Mouse (Mus musculus) midbrain, embryonic 16.5 days (tissue): Measurements from ENCODE around the gene Adgrg4. TPM values are rescaled to one million over a fixed set of nuclear protein-coding genes. Genes with fewer than 3 reads are reported as not detected.
A peak's percentile ranks its signal among the peaks of the same experiment; 100 is the strongest.

Experiments used
- ATAC-seq: fragments of 200-750 bp; cut with Nextera tagmentation; 2 replicates; pipeline ENCODE4 v1.8.0; 2017; ENCODE audit warnings: moderate TSS enrichment
- H3K27ac ChIP-seq: fragments of 300-500 bp; sonication (generic); 2 replicates; pipeline ENCODE4 v1.5.1; 2014; ENCODE audit warnings: mild to moderate bottlenecking, low read length, mixed read lengths
- H3K27me3 ChIP-seq: fragments of 300-500 bp; sonication (generic); 2 replicates; pipeline ENCODE4 v1.6.1; 2014; ENCODE audit warnings: low read depth, low read length, mixed read lengths; ENCODE audit not compliant: control insufficient read depth, insufficient read depth
- H3K36me3 ChIP-seq: fragments of 300-500 bp; sonication (generic); 2 replicates; pipeline ENCODE4 v1.6.1; 2014; ENCODE audit warnings: mild to moderate bottlenecking, low read length, moderate library complexity, mixed read lengths; ENCODE audit not compliant: control insufficient read depth, insufficient read depth
- H3K4me1 ChIP-seq: fragments of 300-500 bp; sonication (generic); 2 replicates; pipeline ENCODE4 v1.6.1; 2014; ENCODE audit warnings: mild to moderate bottlenecking, low read length, mixed read lengths; ENCODE audit not compliant: control insufficient read depth, insufficient read depth
- H3K4me2 ChIP-seq: fragments of 300-500 bp; sonication (generic); 2 replicates; pipeline ENCODE4 v1.6.1; 2014; ENCODE audit warnings: mild to moderate bottlenecking, low read length, mixed read lengths
- H3K4me3 ChIP-seq: fragments of 300-500 bp; sonication (generic); 2 replicates; pipeline ENCODE4 v1.5.1; 2014; ENCODE audit warnings: low read depth, mild to moderate bottlenecking, low read length, moderate library complexity, mixed read lengths
- H3K9ac ChIP-seq: fragments of 300-500 bp; sonication (generic); 2 replicates; pipeline ENCODE4 v1.6.1; 2014; ENCODE audit warnings: low read depth, low read length, mixed read lengths
- H3K9me3 ChIP-seq: fragments of 300-500 bp; sonication (generic); replicated peaks from 2 replicates; pipeline ENCODE4 v1.6.1; 2014; ENCODE audit warnings: mild to moderate bottlenecking, low read length, mixed read lengths; ENCODE audit not compliant: control insufficient read depth, poor library complexity, severe bottlenecking
- WGBS: fragments of 180-500 bp; shearing (Covaris S2); extraction: QIAGEN DNeasy Blood & Tissue Kit; methylation state at CpG from one replicate; pipeline ENCODE4 v1.1.7; 2014; 5-methylcytosine and 5-hydroxymethylcytosine counted together
- polyA plus RNA-seq: library from polyadenylated mRNA; unstranded; fragments of >200 nt; fragmentation: Nextera tagmentation; extraction: Ambion mirVana; gene quantifications from 2 replicates; pipeline ENCODE4 v1.2.1, GENCODE M21; 2015

The Adgrg4 gene
- polyA plus RNA-seq, result not detected in 2 replicates

- Histone ChIP-seq H3K4me2 (no peak within 1 kb of the TSS), H3K9me3 (no peaks in the 10 kb centered on the region), H3K27ac (no peak within 1 kb of the TSS), H3K4me1 (no peaks in the 10 kb centered on the region), H3K27me3 (no peaks in the 10 kb centered on the region), H3K9ac (no peak within 1 kb of the TSS), H3K36me3 (no peaks in the 10 kb centered on the region), H3K4me3 (no peak within 1 kb of the TSS)
- ATAC-seq, result no peak
- 88% methylated on average over 2 of the region's 2 CpGs for WGBS
Observed at GRCm38 (mm10) chrX:56869863-56870262, at the start of gene Adgrg4. Gene Adgrg4 (plus strand): TSS chrX:56870163.

DNA sequence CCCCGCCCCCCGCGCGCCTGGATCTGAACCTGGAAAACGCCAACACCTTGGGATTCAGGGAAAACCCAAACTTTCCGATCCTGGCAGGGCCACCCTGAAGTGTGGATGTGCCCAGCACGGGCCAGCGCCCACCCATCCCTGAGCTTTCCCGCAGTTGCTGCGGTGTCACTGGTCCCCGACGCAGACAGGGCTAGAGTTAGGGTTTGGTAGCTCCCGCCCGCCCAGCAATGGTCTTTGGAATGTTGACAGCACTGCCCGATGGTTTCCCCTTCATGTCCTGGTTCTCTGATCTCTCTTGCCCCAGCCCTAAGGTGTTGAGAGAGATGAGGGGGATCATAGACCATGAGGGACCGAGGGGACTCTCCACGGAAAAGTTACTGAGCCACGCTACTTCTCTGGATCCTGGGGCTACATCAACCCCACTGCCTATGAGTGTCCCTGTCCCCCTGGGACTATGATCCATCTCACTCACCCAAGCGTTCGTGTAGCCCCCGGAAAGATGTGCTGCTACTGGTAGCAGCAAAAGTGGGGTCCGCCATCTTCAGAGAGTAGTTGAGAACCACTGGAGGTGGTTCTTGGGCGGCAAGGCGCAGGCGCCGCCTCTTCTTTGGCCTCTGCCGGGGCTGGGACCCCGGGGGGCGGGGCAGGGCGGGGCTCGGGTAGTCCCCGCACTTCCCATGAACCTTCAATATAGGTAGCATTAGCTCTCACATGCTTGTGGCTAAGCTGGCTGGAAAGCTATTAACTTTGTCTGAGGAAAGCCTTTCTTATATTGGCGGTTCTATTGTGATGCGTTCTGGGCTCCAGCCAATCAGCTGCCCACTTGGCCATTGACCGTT is 48.0 kb upstream of the Adgrg4 start, which contains the start of gene Map7d3:
Gene Map7d3, minus strand, starts transcription at position 562 of the 839 bp plus-strand sequence.
- Histone ChIP-seq H3K27me3 (no peaks in the 10 kb centered on the region), H3K9me3 (no peaks in the 10 kb centered on the region), H3K27ac (no peak within 1 kb of the TSS), H3K9ac (0 out of 2 replicates have a peak within 1 kb of the TSS, but pooled peaks have one; percentile 20), H3K4me1 (no peaks in the 10 kb centered on the region; the same call in 1 of the 2 replicates), H3K36me3 (no peaks in the 10 kb centered on the region), H3K4me3 (peak within 1 kb of the TSS; percentile 42), H3K4me2 (peak within 1 kb of the TSS; percentile 71)
- peak; percentile 58; the same call in 1 of the 2 replicates for ATAC-seq
- WGBS, result 23% methylated on average over 35 of the region's 35 CpGs

- no peak for ATAC-seq
- no peaks in the 10 kb centered on the region for H3K36me3 ChIP-seq
- H3K4me2 ChIP-seq, result no peak overlapping the region
Observed at GRCm38 (mm10) chrX:56827492-56827891, 42.5 kb upstream of the Adgrg4 start.

GRCm38 (mm10) chrX:56835842-56836241 is 34.1 kb upstream of the Adgrg4 start:
- ATAC-seq, result no peak
- H3K4me3 ChIP-seq, result no peak overlapping the region
- H3K9me3 ChIP-seq, result no peaks in the 10 kb centered on the region
- H3K4me1 ChIP-seq, result no peaks in the 10 kb centered on the region
- no peaks in the 10 kb centered on the region for H3K27me3 ChIP-seq
- H3K9ac ChIP-seq, result no peak overlapping the region
- no peak overlapping the region for H3K4me2 ChIP-seq
- H3K36me3 ChIP-seq, result no peaks in the 10 kb centered on the region
- WGBS, result 92% methylated on average over 6 of the region's 6 CpGs
- no peak overlapping the region for H3K27ac ChIP-seq

More at GRCm38 (mm10) chrX:56827492-56827891, 42.5 kb upstream of the Adgrg4 start:
- 85% methylated on average over 6 of the region's 6 CpGs for WGBS
- Histone ChIP-seq H3K27me3 (no peaks in the 10 kb centered on the region), H3K9ac (no peak overlapping the region), H3K9me3 (no peaks in the 10 kb centered on the region), H3K4me1 (no peaks in the 10 kb centered on the region), H3K27ac (no peak overlapping the region), H3K4me3 (no peak overlapping the region)

DNA sequence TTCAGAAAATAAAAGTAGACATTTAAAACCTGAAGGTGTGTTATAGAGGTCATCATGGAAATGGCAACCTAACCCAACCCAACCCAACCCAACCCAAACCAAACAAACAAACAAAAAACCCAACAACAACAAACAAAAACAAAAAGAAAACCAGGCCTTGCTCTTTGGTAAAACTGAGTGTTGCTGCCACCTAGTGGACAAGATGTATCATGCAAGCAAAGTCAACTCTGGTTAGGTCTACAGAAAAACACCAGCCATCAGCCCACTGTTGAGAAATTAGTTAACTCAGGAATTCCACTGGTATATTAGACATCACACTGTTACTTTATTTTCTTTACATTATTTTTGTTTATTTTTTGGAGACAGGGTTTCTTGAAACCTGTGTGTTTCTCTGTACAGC is 30.6 kb upstream of the Adgrg4 start:
- H3K4me2 ChIP-seq, result no peak overlapping the region
- H3K4me1 ChIP-seq, result no peaks in the 10 kb centered on the region
- no peak overlapping the region for H3K9ac ChIP-seq

DNA sequence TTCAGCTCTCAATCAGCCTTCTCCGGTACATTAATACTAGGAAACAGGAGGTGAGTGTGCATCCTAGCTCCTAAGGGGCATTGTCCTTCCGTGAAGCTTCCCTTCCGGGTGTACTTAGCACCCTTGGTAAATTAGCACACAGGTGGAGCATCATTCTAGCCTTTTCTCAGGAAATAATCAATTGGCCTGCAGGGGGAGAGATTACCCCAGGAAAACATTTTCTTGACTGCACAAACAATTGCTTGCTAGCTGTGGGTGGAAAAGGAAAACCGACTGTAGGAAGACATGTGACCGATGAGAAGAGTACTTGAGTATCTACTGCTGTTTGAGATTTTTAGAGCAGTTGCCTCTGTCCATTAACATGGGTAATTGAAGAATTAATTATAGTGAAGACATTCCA is 28.7 kb upstream of the Adgrg4 start:
- H3K9ac ChIP-seq, result no peak overlapping the region
- H3K27ac ChIP-seq, result no peak overlapping the region
- H3K27me3 ChIP-seq, result no peaks in the 10 kb centered on the region
- H3K4me2 ChIP-seq, result no peak overlapping the region
- no peak overlapping the region for H3K4me3 ChIP-seq
- no peak for ATAC-seq
- no peaks in the 10 kb centered on the region for H3K36me3 ChIP-seq
- H3K4me1 ChIP-seq, result no peaks in the 10 kb centered on the region
- H3K9me3 ChIP-seq, result no peaks in the 10 kb centered on the region
- 67% methylated on average over 5 of the region's 5 CpGs for WGBS

More for the DNA sequence above, 30.6 kb upstream of the Adgrg4 start:
- no peak overlapping the region for H3K27ac ChIP-seq
- no peaks in the 10 kb centered on the region for H3K9me3 ChIP-seq
- H3K27me3 ChIP-seq, result no peaks in the 10 kb centered on the region
- no peak overlapping the region for H3K4me3 ChIP-seq
- H3K36me3 ChIP-seq, result no peaks in the 10 kb centered on the region
- ATAC-seq, result no peak

DNA sequence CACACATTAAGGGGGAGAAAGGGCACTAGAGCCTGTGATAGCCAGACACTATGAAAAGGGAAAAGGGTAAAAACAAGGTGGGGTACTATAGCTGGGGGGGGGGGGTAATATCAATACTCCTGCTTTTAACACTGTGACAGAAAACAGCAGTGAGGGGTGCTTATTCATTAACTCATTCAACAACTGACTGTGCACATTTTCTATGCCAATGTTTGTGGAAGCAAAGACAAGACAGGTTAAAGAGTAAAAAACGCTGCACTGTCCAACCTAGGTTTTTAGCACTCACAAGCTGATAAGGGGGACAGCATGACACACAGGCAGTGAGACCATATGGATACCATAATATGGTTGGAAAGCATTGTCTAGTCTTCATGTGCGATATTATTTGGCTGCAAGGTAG is 142.9 kb downstream of the Adgrg4 start:
- no peak for ATAC-seq
- 90% methylated on average over 2 of the region's 2 CpGs for WGBS
- Histone ChIP-seq H3K27me3 (no peaks in the 10 kb centered on the region), H3K36me3 (no peaks in the 10 kb centered on the region), H3K27ac (no peak overlapping the region), H3K4me3 (no peak overlapping the region), H3K4me1 (no peaks in the 10 kb centered on the region), H3K4me2 (no peak overlapping the region), H3K9me3 (no peaks in the 10 kb centered on the region), H3K9ac (no peak overlapping the region)

DNA sequence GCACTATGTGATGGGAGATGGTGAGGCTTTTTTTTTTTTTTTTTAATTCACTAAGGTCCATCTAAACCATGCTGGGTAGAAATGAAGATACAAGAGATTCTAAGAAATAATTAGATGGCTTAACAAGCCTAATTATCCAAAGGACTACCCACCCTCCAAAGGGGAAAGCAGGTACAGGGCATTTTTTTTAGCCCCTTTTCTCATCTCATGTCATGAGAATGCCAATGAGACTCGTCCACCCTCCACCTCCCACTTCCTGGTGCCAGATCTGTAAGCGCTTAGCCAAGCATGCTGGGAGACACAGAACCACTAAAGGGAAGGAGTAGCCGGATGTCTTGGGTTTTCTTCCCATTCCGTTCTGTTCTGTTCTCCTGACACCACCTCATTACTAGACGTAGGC is 172.8 kb downstream of the Adgrg4 start, which contains the start of gene Brs3:
Gene Brs3, plus strand, starts transcription at position 301 of the 400 bp plus-strand sequence.
- Histone ChIP-seq H3K4me3 (no peak within 1 kb of the TSS), H3K27me3 (no peaks in the 10 kb centered on the region), H3K9me3 (no peaks in the 10 kb centered on the region), H3K36me3 (no peaks in the 10 kb centered on the region), H3K27ac (no peak within 1 kb of the TSS), H3K9ac (no peak within 1 kb of the TSS), H3K4me1 (no peaks in the 10 kb centered on the region), H3K4me2 (no peak within 1 kb of the TSS)
- no peak for ATAC-seq
- 84% methylated on average over 5 of the region's 5 CpGs for WGBS

- no peak overlapping the region for H3K4me2 ChIP-seq
- ATAC-seq, result no peak
- no peaks in the 10 kb centered on the region for H3K27me3 ChIP-seq
- H3K4me1 ChIP-seq, result no peaks in the 10 kb centered on the region
- H3K27ac ChIP-seq, result no peak overlapping the region
- H3K36me3 ChIP-seq, result no peaks in the 10 kb centered on the region
- no peak overlapping the region for H3K9ac ChIP-seq
- no peak overlapping the region for H3K4me3 ChIP-seq
- 78% methylated on average over 6 of the region's 6 CpGs for WGBS
- no peaks in the 10 kb centered on the region for H3K9me3 ChIP-seq
Observed at GRCm38 (mm10) chrX:57043869-57044268, 173.9 kb downstream of the Adgrg4 start.
